Mouse (Mus musculus) lung, adult 2 months (tissue): ENCODE measurements around the gene Tas2r121. TPM values are rescaled to one million over a fixed set of nuclear protein-coding genes. Genes with fewer than 3 reads are reported as not detected.
"Not testable (repeated sequence)": the region's sequence is repeated elsewhere in the genome, so short reads cannot be mapped to it uniquely, and the experiment has no call there.

Experiments used
- DNase-seq: peaks from one replicate; pipeline ENCODE4 v3.0.0; 2022
- H3K4me1 ChIP-seq: fragments of 200-500 bp; 2 replicates; pipeline ENCODE4 v1.6.1; 2011; ENCODE audit warnings: low read length; ENCODE audit not compliant: control insufficient read depth, insufficient read depth
- H3K4me3 ChIP-seq: fragments of 200-500 bp; replicated peaks from 2 replicates; pipeline ENCODE3; 2011; ENCODE audit warnings: low read depth, mild to moderate bottlenecking, control low read depth, low read length; ENCODE audit errors: extremely low read depth
- CTCF ChIP-seq: fragments of 200-500 bp; IDR thresholded peaks from 2 replicates; pipeline ENCODE4 v1.5.1; 2011; ENCODE audit warnings: mild to moderate bottlenecking, low read length, control low read depth; ENCODE audit not compliant: insufficient read depth
- POLR2A ChIP-seq: fragments of 200-500 bp; IDR thresholded peaks from 2 replicates; pipeline ENCODE4 v1.6.1; 2011; ENCODE audit warnings: low read depth, mild to moderate bottlenecking, control low read depth, low read length, borderline replicate concordance; ENCODE audit errors: extremely low read depth
- WGBS: fragments of 180-500 bp; shearing (Covaris S2); methylation state at CpG from one replicate; pipeline ENCODE4 v1.1.7; 2018; 5-methylcytosine and 5-hydroxymethylcytosine counted together
- polyA plus RNA-seq: library from polyadenylated mRNA; depleted of rRNA; stranded (reverse); fragments of >200 nt; gene quantifications from 2 replicates; pipeline ENCODE4 v1.2.3, GENCODE M21; 2012; rRNA removed

Gene Tas2r121
- not detected in 2 replicates for polyA plus RNA-seq

DNA sequence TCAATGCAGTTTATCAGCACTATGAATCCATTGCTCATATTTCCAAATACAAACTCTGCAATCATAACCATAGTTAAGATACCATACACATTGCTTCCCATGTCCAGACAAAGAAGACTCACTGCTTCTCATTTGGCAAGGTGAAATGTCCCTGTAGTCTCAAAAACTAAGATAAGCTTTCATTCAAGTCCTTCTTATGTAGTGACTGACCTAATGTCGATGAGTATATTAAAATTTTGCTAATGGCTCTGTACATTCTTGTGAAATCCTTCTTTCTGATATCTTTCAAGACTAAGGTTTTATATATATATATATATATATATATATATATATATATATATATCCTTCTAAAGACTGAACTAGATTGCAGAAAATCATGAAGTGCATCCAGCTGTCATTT is at the start of gene Tas2r121:
TSS of gene Tas2r121 (minus strand) at position 101 of the 400 bp plus-strand sequence.
- 59% methylated on average over 1 of the region's 1 CpGs for WGBS
- Histone ChIP-seq H3K4me1 (no peaks in the 10 kb centered on the region), H3K4me3 (no peak within 1 kb of the TSS)
- no peak for TF ChIP-seq POLR2A
- TF ChIP-seq CTCF: no peak
- DNase-seq: no peak

DNA sequence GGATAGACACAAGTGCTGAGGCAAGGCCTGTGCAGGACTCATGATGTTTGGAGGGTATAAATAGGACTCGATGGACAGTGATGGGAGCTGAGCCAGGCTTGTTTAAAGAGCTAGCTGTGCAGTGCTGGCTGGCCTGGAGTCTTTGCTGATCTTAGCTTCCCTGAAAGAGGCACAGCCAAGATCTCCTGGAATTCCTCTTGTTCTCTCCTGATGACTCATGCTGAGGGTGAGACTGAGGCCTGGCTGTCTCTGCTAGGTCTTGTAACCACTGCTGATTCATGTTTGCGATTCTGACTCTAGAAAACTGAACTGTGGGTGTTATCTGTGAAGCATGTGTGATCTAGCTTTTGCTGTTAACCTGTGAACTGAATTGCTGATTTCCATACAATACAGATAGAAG is 49.4 kb upstream of the Tas2r121 start:
- no peak for DNase-seq
- 73% methylated on average over 2 of the region's 2 CpGs for WGBS
- Histone ChIP-seq H3K4me3 (no peak overlapping the region), H3K4me1 (no peaks in the 10 kb centered on the region)
- TF ChIP-seq CTCF (no peak), POLR2A (no peak)

DNA sequence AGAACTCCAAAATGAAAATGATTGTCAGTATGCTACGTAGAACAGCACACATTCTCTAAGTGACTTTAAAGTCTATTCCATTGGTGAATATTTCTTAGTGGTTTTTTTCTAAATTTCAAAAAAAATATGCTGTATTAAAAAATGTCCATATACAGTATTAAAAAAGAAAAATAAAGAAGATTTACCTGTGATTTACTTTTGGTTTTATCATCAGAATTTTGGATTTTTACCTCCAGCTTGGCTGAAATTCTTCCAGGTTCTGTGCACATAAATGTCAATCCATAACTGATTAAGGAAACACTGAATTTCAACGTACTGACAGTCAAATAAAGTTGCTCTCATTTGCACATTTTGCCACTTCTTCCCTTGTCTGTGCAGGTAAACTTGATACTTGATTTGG is 37.1 kb upstream of the Tas2r121 start, which contains the start of gene Tas2r115:
TSS of gene Tas2r115 (minus strand) at position 101 of the 400 bp plus-strand sequence.
- TF ChIP-seq POLR2A: no peak
- TF ChIP-seq CTCF: no peak
- H3K4me3 ChIP-seq: no peak within 1 kb of the TSS
- 60% methylated on average over 2 of the region's 2 CpGs for WGBS
- no peak for DNase-seq
- H3K4me1 ChIP-seq: no peaks in the 10 kb centered on the region

DNA sequence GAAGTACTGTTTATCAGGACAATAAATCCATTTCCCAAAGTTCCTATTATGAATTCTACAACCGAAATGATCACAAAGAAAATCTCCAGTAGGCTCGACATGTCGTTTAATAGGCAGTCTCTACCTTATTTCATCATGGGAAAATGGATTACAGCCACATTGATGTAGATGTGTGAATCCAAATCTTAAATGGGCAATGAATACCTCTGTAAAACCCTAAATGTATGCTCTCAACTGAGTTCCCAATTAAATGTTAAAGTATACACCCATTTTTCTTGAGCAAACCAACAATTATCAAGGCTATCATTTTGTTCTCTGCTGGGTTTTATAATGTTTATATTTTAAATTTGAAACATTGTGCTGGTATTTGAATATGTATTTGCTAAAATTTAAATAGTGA is 11.0 kb upstream of the Tas2r121 start, which contains the start of gene Tas2r122:
TSS of gene Tas2r122 (minus strand) at position 101 of the 400 bp plus-strand sequence.
- no peaks in the 10 kb centered on the region for H3K4me1 ChIP-seq
- 75% methylated on average over 3 of the region's 3 CpGs for WGBS
- no peak within 1 kb of the TSS for H3K4me3 ChIP-seq
- DNase-seq: no peak
- TF ChIP-seq CTCF (no peak), POLR2A (no peak)

DNA sequence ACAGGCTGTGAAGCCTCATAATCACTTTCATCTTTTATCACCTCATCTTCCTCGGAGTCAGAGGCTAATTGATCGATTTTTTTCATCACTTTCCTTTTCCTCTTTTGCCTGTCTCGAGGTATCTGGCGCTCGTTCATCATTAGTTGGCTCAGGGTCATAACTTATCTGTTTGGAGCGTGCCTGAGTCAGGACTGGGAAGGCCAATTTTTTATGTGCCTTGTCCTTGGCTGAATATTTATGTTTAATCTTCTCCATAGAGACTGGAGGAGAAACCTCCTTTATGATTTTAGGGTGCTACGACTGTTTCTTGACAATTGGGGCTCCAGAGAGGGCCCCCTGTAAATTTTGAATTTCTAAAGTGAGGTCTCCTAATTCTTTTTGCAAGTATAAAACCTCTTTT is 9.2 kb downstream of the Tas2r121 start:
- not testable (repeated sequence) for DNase-seq, H3K4me3 ChIP-seq, H3K4me1 ChIP-seq
- WGBS: 65% methylated on average over 7 of the region's 7 CpGs

DNA sequence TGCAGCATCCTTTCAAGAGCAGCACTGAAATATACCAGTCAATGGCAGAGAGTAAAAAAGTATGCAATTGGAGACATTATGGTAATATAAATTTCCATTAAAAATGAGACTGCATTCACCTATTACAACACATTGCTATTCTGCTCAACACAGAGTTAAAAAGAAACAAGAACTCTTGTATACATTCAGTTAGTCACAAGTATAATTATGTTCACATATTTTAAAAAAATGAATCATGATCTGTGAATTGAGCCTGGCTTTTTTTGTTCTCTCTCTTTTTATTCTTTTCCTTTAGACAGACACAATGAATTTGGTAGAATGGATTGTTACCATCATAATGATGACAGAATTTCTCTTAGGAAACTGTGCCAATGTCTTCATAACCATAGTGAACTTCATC is 44.2 kb downstream of the Tas2r121 start, which contains the start of gene Tas2r120:
TSS of gene Tas2r120 (plus strand) at position 301 of the 400 bp plus-strand sequence.
- no peak within 1 kb of the TSS for H3K4me3 ChIP-seq
- DNase-seq: no peak
- H3K4me1 ChIP-seq: no peaks in the 10 kb centered on the region
- TF ChIP-seq POLR2A: no peak
- TF ChIP-seq CTCF: no peak

DNA sequence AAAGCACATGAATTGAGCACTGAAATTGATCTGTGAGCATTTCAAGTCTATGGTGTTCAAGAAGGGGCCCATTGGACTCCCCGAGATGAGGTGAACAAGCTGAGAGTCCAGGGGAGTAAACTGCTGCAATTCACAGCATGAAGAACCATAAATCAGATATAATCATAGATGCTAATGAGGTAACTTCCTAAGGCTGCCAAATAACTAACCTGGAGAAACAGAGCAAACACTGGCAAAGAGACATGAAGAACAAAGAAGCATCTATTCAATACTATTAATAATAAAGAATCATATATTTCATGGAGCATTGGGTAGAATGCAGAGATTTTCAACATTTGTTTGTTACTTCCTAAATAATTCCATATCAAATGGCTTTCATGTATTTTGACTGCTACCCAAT is 49.4 kb downstream of the Tas2r121 start, which contains the start of gene A630073D07Rik:
TSS of gene A630073D07Rik (minus strand) at position 101 of the 400 bp plus-strand sequence.
- DNase-seq: no peak
- H3K4me1 ChIP-seq: no peaks in the 10 kb centered on the region
- no peak for TF ChIP-seq POLR2A
- TF ChIP-seq CTCF: no peak
- no peak within 1 kb of the TSS for H3K4me3 ChIP-seq
- WGBS: 79% methylated on average over 1 of the region's 1 CpGs

Other genes starting within 250 kb of the Tas2r121 start
- gene Prh1, start 131.2 kb downstream of the Tas2r121 start, polyA plus RNA-seq: not detected in 2 replicates
- not detected in 2 replicates for gene Prp2, start 105.1 kb downstream of the Tas2r121 start, polyA plus RNA-seq
- gene A630073D07Rik, start 49.5 kb downstream of the Tas2r121 start, polyA plus RNA-seq: not detected in 2 replicates
- gene Tas2r120, start 44.1 kb downstream of the Tas2r121 start, polyA plus RNA-seq: not detected in 2 replicates
- gene Tas2r122, start 10.9 kb upstream of the Tas2r121 start, polyA plus RNA-seq: not detected in 2 replicates
- gene Tas2r115, start 37.0 kb upstream of the Tas2r121 start, polyA plus RNA-seq: not detected in 2 replicates
- gene Tas2r124, start 53.7 kb upstream of the Tas2r121 start, polyA plus RNA-seq: not detected in 2 replicates
- gene Tas2r102, start 61.1 kb upstream of the Tas2r121 start, polyA plus RNA-seq: not detected in 2 replicates
- gene Tas2r136, start 77.2 kb upstream of the Tas2r121 start, polyA plus RNA-seq: not detected in 2 replicates
- not detected in 2 replicates for gene Tas2r117, start 101.8 kb upstream of the Tas2r121 start, polyA plus RNA-seq
- gene Tas2r123, start 146.1 kb upstream of the Tas2r121 start, polyA plus RNA-seq: not detected in 2 replicates
- not detected in 2 replicates for gene Tas2r116, start 154.4 kb upstream of the Tas2r121 start, polyA plus RNA-seq
- gene Tas2r110, start 167.0 kb upstream of the Tas2r121 start, polyA plus RNA-seq: not detected in 2 replicates
- not detected in 2 replicates for gene Tas2r113, start 192.0 kb upstream of the Tas2r121 start, polyA plus RNA-seq
- not detected in 2 replicates for gene Tas2r125, start 208.6 kb upstream of the Tas2r121 start, polyA plus RNA-seq